Mouse (Mus musculus) kidney, postnatal 10 days (tissue): ENCODE measurements at regions not wholly inside any gene's neighbourhood (a gene's known extent, or its start where the extent isn't known, plus 50 kb on each side); places are given as distances from the start of the nearest gene placed in this dataset.
"Not testable (repeated sequence)": the region's sequence is repeated elsewhere in the genome, so short reads cannot be mapped to it uniquely, and the experiment has no call there.

Experiments
- DNase-seq: peaks from one replicate; pipeline ENCODE4 v3.0.0; 2021; ENCODE audit warnings: mixed read lengths

GRCm38 (mm10) chr3:126011269-126011668 lies 72.8 kb upstream of the Ugt8a start:
- DNase-seq, result peak; percentile 15

GRCm38 (mm10) chr3:126016166-126016565 lies 77.7 kb upstream of the Ugt8a start:
- DNase-seq, result no peak

DNA sequence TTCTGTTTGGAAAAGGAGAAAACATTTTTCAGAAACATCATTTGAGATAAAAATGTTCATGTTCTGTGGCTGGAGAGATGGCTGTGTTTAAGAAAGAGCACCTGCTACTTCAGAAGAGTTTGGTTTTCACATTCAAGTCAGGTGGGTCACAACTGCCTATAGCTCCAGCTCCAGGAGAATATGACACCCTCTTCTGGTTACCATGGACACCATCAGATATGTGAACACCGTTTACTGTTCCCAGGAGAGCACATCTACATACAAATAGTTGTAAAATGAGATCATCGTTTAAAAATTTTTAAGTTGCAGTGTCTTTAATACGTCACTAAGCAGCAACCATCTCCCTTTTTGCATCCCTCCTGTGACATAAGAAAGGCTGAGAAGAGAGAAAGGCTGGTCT lies 105.9 kb upstream of the Ugt8a start:
- no peak for DNase-seq

DNA sequence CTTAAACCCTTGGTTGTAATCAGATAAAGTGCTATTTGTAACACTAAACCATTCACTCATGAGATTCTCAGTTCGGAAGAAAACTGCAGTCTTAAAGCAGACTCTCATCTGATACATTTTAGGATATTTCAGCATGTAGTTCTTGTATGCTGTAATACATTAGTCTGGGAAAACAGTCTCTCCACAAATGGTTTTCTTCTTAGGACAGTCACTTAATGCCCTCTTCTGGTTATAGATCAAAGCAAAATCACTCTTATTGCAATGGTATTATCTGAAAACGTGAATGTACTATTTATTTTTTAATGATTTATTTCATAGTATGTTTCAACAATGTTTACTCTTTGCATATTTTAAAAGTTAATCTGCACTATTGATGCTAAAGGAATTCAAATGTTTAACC lies 106.4 kb upstream of the Ugt8a start:
- no peak for DNase-seq

- peak; percentile 27 for DNase-seq
These were observed 107.8 kb upstream of the Ugt8a start for GRCm38 (mm10) chr3:126045992-126046786.

GRCm38 (mm10) chr3:126058585-126058984 lies 120.2 kb upstream of the Ugt8a start:
- no peak for DNase-seq

DNA sequence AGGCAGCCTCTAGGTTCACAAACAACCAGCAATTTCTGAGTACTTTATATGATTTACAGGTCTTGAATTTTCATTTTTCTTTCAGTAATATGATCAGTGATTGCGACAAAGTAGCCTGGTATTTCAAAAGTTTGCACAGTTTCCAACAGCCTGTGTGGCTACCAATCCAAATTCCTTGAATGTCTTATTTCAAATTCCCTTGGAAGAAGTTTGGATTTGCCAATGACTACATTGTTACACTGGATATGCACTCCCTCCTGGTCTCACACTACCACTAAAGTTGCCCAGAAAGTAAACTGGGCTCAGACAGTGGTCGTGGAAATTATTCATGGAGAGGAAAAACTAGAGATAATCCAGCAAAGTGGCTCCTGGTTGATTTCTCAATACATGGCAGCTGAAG lies 166.7 kb upstream of the Ugt8a start:
- no peak for DNase-seq

DNA sequence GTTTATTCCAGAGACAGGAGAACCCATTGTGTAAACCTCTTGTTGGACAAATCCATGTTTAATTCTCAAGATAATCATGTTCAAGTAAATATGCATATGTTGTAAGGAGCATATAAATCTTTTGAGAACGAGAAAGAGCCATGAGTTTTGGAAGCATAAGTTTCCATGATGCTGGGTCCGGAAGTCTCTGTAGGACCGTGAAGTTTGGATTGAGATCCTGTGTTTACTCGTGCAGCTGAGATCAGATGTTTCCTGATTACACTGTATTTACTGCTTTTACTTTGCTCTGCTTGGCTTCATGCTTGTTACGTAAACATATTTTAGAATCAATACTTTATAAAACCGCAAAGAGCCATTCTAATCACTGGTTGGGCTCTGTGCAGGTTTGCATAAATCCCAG lies 171.0 kb upstream of the Ugt8a start:
- no peak for DNase-seq

- peak; percentile 6 for DNase-seq
These were observed 179.4 kb upstream of the Ugt8a start for GRCm38 (mm10) chr3:126117849-126118248.

DNA sequence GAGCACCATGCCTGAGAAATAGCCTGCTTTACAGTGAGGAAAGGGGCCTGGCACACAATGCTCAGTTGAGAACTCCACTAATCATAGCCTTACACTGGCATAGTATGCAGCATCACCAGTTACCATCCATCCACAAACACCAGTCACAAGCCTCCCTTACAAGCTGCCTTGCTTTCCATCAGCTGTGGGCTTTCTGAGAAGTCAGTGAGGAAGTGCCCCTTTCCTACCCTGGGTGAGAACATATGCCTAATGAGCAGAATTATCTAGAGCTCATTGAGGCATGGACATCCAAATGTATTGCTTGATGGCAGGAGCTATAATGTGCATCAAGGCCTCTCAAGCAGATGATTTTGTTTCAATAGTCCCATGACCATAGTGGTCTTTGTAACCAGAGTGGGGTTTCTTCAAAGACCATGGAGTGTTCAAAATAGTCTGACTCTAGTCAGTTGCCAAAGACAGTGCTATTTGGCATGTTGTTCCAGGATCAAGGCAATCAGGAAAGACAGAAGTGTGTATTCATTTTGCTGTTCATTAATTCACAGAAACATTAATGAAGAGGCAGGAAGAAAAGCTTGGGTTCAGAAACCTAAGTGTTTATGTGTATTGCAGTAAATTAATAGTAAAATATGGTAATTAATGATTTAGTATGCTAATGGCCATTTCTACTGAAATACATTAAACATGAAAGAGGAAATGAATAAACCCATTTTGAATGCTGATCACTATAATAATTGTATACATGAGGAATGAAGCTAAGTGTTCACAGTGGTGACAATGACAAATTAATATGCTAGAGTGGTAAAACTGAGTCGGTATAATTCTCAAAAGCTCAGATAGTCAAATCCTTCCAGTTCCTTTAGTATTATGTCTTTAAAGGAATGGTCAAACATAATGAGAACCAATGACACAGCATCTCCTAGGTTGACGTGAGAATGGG lies 184.2 kb upstream of the Ugt8a start:
- DNase-seq, result no peak

- no peak for DNase-seq
These were observed 196.9 kb upstream of the Arsj start for GRCm38 (mm10) chr3:126166542-126166941.

DNA sequence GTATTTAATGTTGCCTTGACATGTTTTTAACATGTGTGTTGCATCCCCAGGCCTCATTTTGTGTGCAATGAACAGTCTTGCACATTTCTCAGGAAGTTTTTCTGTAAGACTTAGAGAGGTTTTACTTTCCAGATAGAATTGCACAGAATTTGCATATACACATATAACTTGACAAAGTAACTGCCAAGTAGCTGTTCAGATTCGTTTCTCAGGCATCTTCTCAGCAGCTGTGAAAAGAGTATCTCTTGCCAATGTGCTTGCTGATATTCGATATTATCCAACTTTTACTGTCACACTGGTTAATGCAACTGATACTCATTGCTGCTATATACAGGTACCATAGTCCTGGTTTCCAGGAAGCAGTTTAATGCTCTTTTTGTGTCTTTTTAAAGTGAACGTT lies 154.5 kb upstream of the Arsj start:
- DNase-seq, result no peak

- DNase-seq, result no peak
These were observed 153.3 kb upstream of the Arsj start for GRCm38 (mm10) chr3:126210226-126210625.

DNA sequence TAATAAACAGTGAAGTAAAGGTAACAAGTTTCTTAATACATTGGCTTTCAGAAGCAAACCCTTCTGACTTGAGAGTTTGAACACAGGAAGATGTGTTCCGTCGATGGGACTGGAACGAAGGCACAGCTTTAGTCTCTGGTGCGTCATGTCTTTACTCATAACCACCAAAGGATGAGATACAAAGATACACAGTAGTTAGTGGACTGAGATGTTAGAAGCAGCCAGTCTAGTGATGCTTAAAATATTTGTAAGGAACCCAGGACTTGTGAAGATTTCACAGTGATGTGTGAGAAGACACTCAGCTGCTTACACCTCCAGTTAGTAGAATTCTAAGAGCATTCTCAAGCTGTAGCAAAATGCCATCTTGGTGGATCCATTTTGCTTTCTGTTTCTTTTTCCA lies 135.9 kb upstream of the Arsj start:
- DNase-seq, result no peak

- DNase-seq, result no peak
These were observed 117.7 kb upstream of the Arsj start for GRCm38 (mm10) chr3:126245834-126246233.

- no peak for DNase-seq
These were observed 102.2 kb upstream of the Arsj start for GRCm38 (mm10) chr3:126261270-126261669.

GRCm38 (mm10) chr3:126272027-126272426 lies 91.5 kb upstream of the Arsj start:
- DNase-seq, result not testable (repeated sequence)

DNA sequence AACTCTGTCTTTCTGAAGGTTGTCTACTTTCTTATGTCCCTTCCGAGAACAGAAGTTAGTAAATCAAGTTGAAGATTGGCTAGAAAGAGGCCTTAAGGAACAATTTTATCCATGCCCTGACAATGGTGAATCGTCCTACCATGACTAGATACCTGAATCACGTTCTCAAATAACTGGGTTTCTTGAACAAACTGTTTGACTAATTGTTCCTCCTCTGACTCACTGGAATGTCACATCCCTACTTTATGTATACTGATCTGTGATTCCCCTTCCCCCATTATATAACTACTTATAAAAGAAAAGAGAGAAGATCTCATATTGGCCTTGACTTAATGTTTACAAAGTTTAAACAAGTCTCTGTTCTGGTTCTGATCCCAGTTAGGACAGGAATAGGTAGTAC lies 89.9 kb upstream of the Arsj start:
- no peak for DNase-seq

DNA sequence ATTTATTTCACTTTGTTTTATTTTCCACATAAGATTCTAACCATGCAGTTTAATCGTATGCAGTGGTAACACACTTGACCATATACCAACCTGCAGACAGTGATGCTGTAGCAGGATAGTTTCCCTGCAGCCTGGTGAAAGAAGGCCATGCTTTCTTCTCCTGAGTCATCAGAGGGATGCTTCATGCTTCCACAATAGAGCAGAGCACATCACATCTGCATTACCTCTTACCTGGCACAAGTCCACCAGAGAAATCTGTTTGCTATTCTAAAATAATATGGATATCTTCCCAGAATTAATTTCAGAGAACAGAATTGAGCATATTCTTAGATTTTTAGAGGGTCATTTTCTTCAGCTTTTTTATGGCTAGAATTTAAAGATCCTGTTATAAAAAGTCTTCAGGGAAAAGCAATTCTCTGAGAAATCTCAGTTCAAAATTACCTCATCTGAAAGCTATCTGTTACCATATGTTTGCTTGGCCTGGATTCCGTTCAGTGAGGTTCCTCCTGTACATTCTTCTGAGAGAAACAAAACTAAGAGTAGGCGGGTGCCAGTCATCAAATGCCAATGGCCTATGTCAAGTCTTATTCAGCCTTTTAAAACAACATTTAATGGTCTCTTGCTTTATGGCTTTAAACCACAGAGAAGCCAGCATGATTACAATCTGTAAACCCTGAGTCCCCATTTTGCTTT lies 87.3 kb upstream of the Arsj start:
- DNase-seq, result no peak

GRCm38 (mm10) chr3:126284294-126285090 lies 79.0 kb upstream of the Arsj start:
- no peak for DNase-seq

DNA sequence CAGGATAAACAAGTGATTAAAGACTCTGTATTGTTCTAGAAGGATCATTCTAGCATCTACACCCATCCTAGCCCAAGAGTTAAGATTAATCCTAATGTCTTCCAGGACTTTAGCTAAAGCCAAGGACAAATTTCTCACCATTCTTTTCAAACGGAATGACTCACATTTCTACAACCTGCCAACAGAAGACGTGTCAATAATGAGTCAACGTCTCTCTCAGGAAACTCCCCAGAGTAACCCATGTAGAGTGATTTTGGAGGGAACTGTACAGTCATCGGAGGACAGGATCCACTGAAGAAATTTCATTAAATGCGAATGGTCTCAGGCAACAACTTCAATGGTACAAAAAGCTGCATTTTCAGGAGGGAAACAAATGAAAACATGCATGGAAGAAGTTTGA lies 71.2 kb upstream of the Arsj start:
- DNase-seq, result no peak

GRCm38 (mm10) chr3:126292830-126293229 lies 70.7 kb upstream of the Arsj start:
- DNase-seq, result no peak

GRCm38 (mm10) chr3:126293645-126294044 lies 69.8 kb upstream of the Arsj start:
- DNase-seq, result no peak
